Mouse (Mus musculus) lung, embryonic 15.5 days (tissue): ENCODE results near the gene Mypop. TPM values are rescaled to one million over a fixed set of nuclear protein-coding genes. Genes with fewer than 3 reads are reported as not detected.

ENCODE experiments used
- ATAC-seq: fragments of 200-750 bp; cut with Nextera tagmentation; 2 replicates; pipeline ENCODE4 v1.8.0; 2017; ENCODE audit warnings: moderate number of reproducible peaks, borderline replicate concordance; ENCODE audit not compliant: low FRiP score, low TSS enrichment; ENCODE audit errors: extremely low read depth
- H3K27ac ChIP-seq: fragments of 300-500 bp; sonication (generic); 2 replicates; pipeline ENCODE4 v1.5.1; 2015; ENCODE audit warnings: moderate library complexity, mild to moderate bottlenecking, inconsistent platforms
- H3K27me3 ChIP-seq: fragments of 300-500 bp; sonication (generic); 2 replicates; pipeline ENCODE4 v1.6.1; 2015; ENCODE audit warnings: inconsistent platforms
- H3K36me3 ChIP-seq: fragments of 300-500 bp; sonication (generic); 2 replicates; pipeline ENCODE4 v1.6.1; 2015; ENCODE audit warnings: inconsistent platforms
- H3K4me1 ChIP-seq: fragments of 300-500 bp; sonication (generic); 2 replicates; pipeline ENCODE4 v1.6.1; 2015; ENCODE audit warnings: inconsistent platforms
- H3K4me2 ChIP-seq: fragments of 300-500 bp; sonication (generic); 2 replicates; pipeline ENCODE4 v1.6.1; 2015; ENCODE audit warnings: inconsistent platforms, mild to moderate bottlenecking, moderate library complexity
- H3K4me3 ChIP-seq: fragments of 300-500 bp; sonication (generic); 2 replicates; pipeline ENCODE4 v1.5.1; 2015; ENCODE audit warnings: mild to moderate bottlenecking, inconsistent platforms
- H3K9ac ChIP-seq: fragments of 300-500 bp; sonication (generic); 2 replicates; pipeline ENCODE4 v1.6.1; 2015; ENCODE audit warnings: inconsistent platforms
- H3K9me3 ChIP-seq: fragments of 300-500 bp; sonication (generic); 2 replicates; pipeline ENCODE4 v1.6.1; 2016; ENCODE audit warnings: inconsistent platforms
- WGBS: fragments of 180-500 bp; shearing (Covaris S2); methylation state at CpG from one replicate; pipeline ENCODE4 v1.1.7; 2015; 5-methylcytosine and 5-hydroxymethylcytosine counted together
- polyA plus RNA-seq: library from polyadenylated mRNA; unstranded; fragments of >200 nt; fragmentation: Nextera tagmentation; extraction: Ambion mirVana; gene quantifications from 2 replicates; pipeline ENCODE4 v1.2.1, GENCODE M21; 2015

The Mypop gene
- polyA plus RNA-seq, 1 experiment from 2014 or later: 3.0 TPM

DNA sequence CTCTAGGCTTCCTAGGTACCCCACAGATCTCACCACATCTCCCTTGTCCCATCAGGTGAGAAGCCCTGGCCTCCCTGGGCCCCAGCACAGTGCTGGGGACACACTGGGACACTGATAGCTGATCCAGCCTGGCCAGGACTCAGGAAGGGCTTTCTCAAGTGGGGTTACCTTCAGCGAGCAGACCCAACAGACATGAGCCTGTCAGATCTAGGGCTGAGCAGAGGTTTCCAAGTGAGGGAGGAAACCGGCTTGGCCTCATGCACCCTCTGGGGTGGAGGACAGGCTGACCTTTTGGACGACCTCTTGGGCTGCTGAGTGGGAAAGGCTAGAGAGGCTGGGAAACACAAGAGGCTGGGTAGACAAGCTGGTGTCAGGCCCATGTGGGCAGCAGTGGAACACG is 60.1 kb downstream of the Mypop start:
- Histone ChIP-seq H3K9me3 (no peaks in the 10 kb centered on the region), H3K27ac (no peak overlapping the region), H3K4me1 (no peaks in the 10 kb centered on the region), H3K4me2 (no peak overlapping the region), H3K27me3 (no peaks in the 10 kb centered on the region), H3K4me3 (no peak overlapping the region), H3K36me3 (peaks cover 59% of the 10 kb centered on the region), H3K9ac (no peak overlapping the region)
- WGBS: 59% methylated on average over 4 of the region's 4 CpGs
- ATAC-seq: no peak

Other genes starting within 250 kb of the Mypop start
- not detected in 2 replicates for gene Psg19, start 192.7 kb upstream of the Mypop start, polyA plus RNA-seq
- not detected in 2 replicates for gene Psg17, start 169.6 kb upstream of the Mypop start, polyA plus RNA-seq
- gene Mill2, start 151.3 kb upstream of the Mypop start, polyA plus RNA-seq: 1.7 and 2.1 TPM in 2 replicates
- 6.4 and 6.7 TPM in 2 replicates for gene Pglyrp1, start 119.9 kb upstream of the Mypop start, polyA plus RNA-seq
- 32.1 and 34.4 TPM in 2 replicates for gene Ccdc61, start 80.8 kb upstream of the Mypop start, polyA plus RNA-seq
- gene Nova2, start 65.4 kb upstream of the Mypop start, polyA plus RNA-seq: 0.77 and 1.2 TPM in 2 replicates
- gene Nanos2, start 3.8 kb upstream of the Mypop start, polyA plus RNA-seq: not detected in 2 replicates
- gene Irf2bp1, start 12.8 kb downstream of the Mypop start, polyA plus RNA-seq: 23.5 and 25.2 TPM in 2 replicates
- 2.2 and 2.4 TPM in 2 replicates for gene Foxa3, start 32.3 kb downstream of the Mypop start, polyA plus RNA-seq
- 34.3 and 34.6 TPM in 2 replicates for gene Sympk, start 33.1 kb downstream of the Mypop start, polyA plus RNA-seq
- gene Rsph6a, start 63.4 kb downstream of the Mypop start, polyA plus RNA-seq: not detected in 2 replicates
- gene Dmwd, start 85.0 kb downstream of the Mypop start, polyA plus RNA-seq: 15.9 and 17.1 TPM in 2 replicates
- 24.2 and 27.1 TPM in 2 replicates for gene Dmpk, start 92.6 kb downstream of the Mypop start, polyA plus RNA-seq
- 9.5 and 9.7 TPM in 2 replicates for gene Six5, start 103.3 kb downstream of the Mypop start, polyA plus RNA-seq
- gene Gm4969, start 127.1 kb downstream of the Mypop start, polyA plus RNA-seq: 1.8 and 1.9 TPM in 2 replicates
- gene Fbxo46, start 128.6 kb downstream of the Mypop start, polyA plus RNA-seq: 13.6 and 13.8 TPM in 2 replicates
- 15.2 and 15.3 TPM in 2 replicates for gene Qpctl, start 158.0 kb downstream of the Mypop start, polyA plus RNA-seq
- gene Snrpd2, start 158.5 kb downstream of the Mypop start, polyA plus RNA-seq: 140 and 154 TPM in 2 replicates
- gene Gipr, start 174.9 kb downstream of the Mypop start, polyA plus RNA-seq: 3.2 and 5.1 TPM in 2 replicates
- gene Eml2, start 185.2 kb downstream of the Mypop start, polyA plus RNA-seq: 10.7 and 12.2 TPM in 2 replicates
- gene Gpr4, start 221.3 kb downstream of the Mypop start, polyA plus RNA-seq: 2.2 TPM in 2 replicates
- gene Opa3, start 237.1 kb downstream of the Mypop start, polyA plus RNA-seq: 33.2 and 34.6 TPM in 2 replicates